Mouse (Mus musculus): ENCODE results near the gene Amy2a5.
"Not testable (repeated sequence)": the region's sequence is repeated elsewhere in the genome, so short reads cannot be mapped to it uniquely, and the experiment has no call there.

The Amy2a5 gene

GRCm38 (mm10) chr3:113258737-113259136, at the start of gene Amy2a5:
Gene Amy2a5 (minus strand): TSS chr3:113258837.
- DNase-seq (ENCODE audit: low spot score in 2 of 2) = not testable (repeated sequence)

DNA sequence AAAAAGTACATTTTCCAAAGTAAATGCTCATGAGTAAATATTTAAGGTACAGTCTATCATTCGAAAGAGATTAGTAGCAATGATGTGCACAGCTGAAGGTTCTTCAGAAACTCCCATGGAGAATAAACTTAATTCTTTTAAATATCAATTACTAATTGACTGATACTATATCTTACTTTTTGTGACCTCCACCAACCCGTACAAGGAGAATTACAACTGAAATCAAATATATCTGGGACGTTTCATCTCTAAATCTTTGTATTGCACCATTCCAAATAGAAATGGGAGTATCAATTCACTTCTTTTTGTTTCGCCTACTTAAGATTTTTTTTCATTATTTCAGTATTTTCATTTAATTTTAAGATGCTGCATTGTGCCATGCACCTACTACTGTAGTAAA, 32.7 kb upstream of the Amy2a5 start, which contains the start of gene Amy2a4:
Amy2a4 (minus strand) TSS at position 101 of the 400 bp plus-strand sequence.
- DNase-seq (ENCODE audit: low spot score in 2 of 2) = not testable (repeated sequence)

DNA sequence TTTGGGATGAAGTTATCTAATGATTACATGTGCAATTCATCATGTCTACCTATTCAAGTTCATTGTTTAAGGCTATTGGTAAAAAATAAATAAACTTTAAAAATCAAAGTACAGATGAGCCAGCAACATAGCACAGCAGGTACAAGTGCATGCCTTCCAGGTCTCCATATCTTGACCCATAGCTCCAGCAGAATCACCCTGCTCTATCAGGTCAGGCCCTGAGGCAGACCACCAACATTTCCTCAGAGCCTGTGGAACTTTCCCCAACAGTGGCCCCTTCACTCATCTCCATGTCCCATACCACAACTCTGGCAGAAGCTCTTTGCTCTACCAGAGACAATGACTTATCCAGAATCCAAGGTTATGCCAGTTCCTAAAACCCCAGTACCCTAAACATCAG, 21.6 kb upstream of the Amy2a5 start:
- not testable (repeated sequence) for DNase-seq (ENCODE audit: low spot score in 2 of 2)

GRCm38 (mm10) chr3:113279586-113279985, 20.9 kb upstream of the Amy2a5 start:
- not testable (repeated sequence) for DNase-seq (ENCODE audit: low spot score in 2 of 2)

GRCm38 (mm10) chr3:113227115-113227514, 31.5 kb downstream of the Amy2a5 start:
- no peak for DNase-seq (ENCODE audit: low spot score in 2 of 2)

Data from heart, adult 9 months (tissue).